Mouse (Mus musculus) small intestine, adult 10 weeks (tissue): ENCODE results near the gene Sprr4. TPM values are rescaled to one million over a fixed set of nuclear protein-coding genes. Genes with fewer than 3 reads are reported as not detected.

Experiments used
- polyA plus RNA-seq: library from polyadenylated mRNA; stranded (reverse); fragments of 350-450 nt; fragmentation: Illumina TruSeq; extraction: RNeasy Lipid Tissue Mini Kit (QIAGEN cat#74804); gene quantifications from one replicate; pipeline ENCODE4 v1.2.3, GENCODE M21; 2014; ENCODE audit warnings: low replicate concordance

Sprr4 gene
- not detected for polyA plus RNA-seq

GRCm38 (mm10) chr3:92500393-92500792 is at the start of gene Sprr4:
TSS of gene Sprr4 (minus strand) at chr3:92500493.

DNA sequence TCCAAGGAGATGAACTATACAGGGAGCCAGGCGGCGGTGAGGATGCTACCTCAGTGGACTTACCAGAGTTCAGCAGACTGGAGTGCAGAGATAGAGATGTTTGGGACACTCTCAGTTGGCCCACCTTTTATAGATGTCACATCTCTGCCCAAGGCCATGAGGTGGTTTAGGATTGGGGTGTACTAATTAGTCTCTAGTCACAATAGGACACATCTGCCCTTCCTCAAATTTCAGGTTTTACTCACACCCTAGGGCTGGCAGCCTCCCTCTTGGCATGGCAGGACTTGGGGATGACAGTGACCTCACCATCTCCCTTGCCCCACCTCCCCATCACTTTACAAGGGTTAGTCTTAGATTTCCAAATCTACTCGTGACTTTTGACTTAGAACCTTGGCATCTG is 34.1 kb upstream of the Sprr4 start, which contains the start of gene 2310046K23Rik:
2310046K23Rik (minus strand) TSS at position 101 of the 400 bp plus-strand sequence.

DNA sequence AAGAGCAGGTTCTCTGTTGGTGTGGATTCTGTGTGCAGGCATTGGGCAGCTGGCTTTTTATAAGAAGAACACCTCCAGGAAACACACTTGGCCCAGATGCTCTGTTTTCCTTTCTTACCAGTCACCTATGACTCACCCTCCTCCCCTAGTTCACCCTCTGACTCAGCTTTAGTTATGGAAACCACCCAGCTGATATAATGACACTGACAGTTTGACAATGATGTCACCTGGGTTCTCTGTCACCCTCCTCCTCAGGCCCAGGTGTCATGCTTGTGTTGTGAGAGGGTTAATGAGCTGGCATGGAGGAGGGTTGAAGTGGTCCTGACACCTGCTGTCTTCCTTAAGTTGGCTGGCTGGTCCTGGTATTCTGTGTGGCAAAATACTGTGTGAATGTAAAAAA is 14.4 kb downstream of the Sprr4 start, which contains the start of gene Sprr1a:
Sprr1a (minus strand) TSS at position 33 of the 400 bp plus-strand sequence.

GRCm38 (mm10) chr3:92458620-92459019 is 41.7 kb downstream of the Sprr4 start, which contains the start of gene Sprr3:
TSS of gene Sprr3 (minus strand) at chr3:92458720.

Other genes starting within 250 kb of the Sprr4 start
- 13.9 TPM for gene Sprr2a3, start 215.1 kb downstream of the Sprr4 start, polyA plus RNA-seq
- gene Sprr2b, start 183.9 kb downstream of the Sprr4 start, polyA plus RNA-seq: not detected
- not detected for gene Sprr2d, start 161.4 kb downstream of the Sprr4 start, polyA plus RNA-seq
- gene Sprr2e, start 148.3 kb downstream of the Sprr4 start, polyA plus RNA-seq: not detected
- not detected for gene Sprr2f, start 135.3 kb downstream of the Sprr4 start, polyA plus RNA-seq
- not detected for gene Sprr2h, start 114.8 kb downstream of the Sprr4 start, polyA plus RNA-seq
- not detected for gene Sprr2i, start 92.5 kb downstream of the Sprr4 start, polyA plus RNA-seq
- not detected for gene Sprr2j-ps, start 82.4 kb downstream of the Sprr4 start, polyA plus RNA-seq
- gene Gm9774, start 71.1 kb downstream of the Sprr4 start, polyA plus RNA-seq: 5.0 TPM
- not detected for gene Sprr2k, start 67.9 kb downstream of the Sprr4 start, polyA plus RNA-seq
- not detected for gene Sprr1b, start 61.7 kb downstream of the Sprr4 start, polyA plus RNA-seq
- not detected for gene Sprr3, start 41.8 kb downstream of the Sprr4 start, polyA plus RNA-seq
- 1.4 TPM for gene Sprr1a, start 14.6 kb downstream of the Sprr4 start, polyA plus RNA-seq
- not detected for gene 2310046K23Rik, start 34.0 kb upstream of the Sprr4 start, polyA plus RNA-seq
- gene Ivl, start 73.2 kb upstream of the Sprr4 start, polyA plus RNA-seq: not detected
- 0.93 TPM for gene Smcp, start 88.5 kb upstream of the Sprr4 start, polyA plus RNA-seq
- gene 2210017I01Rik, start 107.0 kb upstream of the Sprr4 start, polyA plus RNA-seq: not detected
- gene Lce6a, start 121.2 kb upstream of the Sprr4 start, polyA plus RNA-seq: not detected
- not detected for gene Lce1a1, start 147.8 kb upstream of the Sprr4 start, polyA plus RNA-seq
- gene Lce1b, start 156.4 kb upstream of the Sprr4 start, polyA plus RNA-seq: not detected
- gene Lce1a2, start 169.8 kb upstream of the Sprr4 start, polyA plus RNA-seq: not detected
- gene Lce1c, start 178.8 kb upstream of the Sprr4 start, polyA plus RNA-seq: not detected
- gene Lce1d, start 186.7 kb upstream of the Sprr4 start, polyA plus RNA-seq: not detected
- gene Lce1e, start 208.6 kb upstream of the Sprr4 start, polyA plus RNA-seq: not detected
- gene Lce1f, start 219.9 kb upstream of the Sprr4 start, polyA plus RNA-seq: not detected
- not detected for gene Gm38119, start 238.6 kb upstream of the Sprr4 start, polyA plus RNA-seq